Mouse (Mus musculus) c-Kit-positive CD71-positive TER-119-positive erythroid progenitor cells, embryonic 14.5 days (primary cell): ENCODE results near the gene Ccdc57.
"Not testable (repeated sequence)": the region's sequence is repeated elsewhere in the genome, so short reads cannot be mapped to it uniquely, and the experiment has no call there.

Experiments
- DNase-seq: peaks from one replicate; pipeline ENCODE4 v3.0.0-alpha.2; 2013; ENCODE audit warnings: low spot score

Gene Ccdc57

DNA sequence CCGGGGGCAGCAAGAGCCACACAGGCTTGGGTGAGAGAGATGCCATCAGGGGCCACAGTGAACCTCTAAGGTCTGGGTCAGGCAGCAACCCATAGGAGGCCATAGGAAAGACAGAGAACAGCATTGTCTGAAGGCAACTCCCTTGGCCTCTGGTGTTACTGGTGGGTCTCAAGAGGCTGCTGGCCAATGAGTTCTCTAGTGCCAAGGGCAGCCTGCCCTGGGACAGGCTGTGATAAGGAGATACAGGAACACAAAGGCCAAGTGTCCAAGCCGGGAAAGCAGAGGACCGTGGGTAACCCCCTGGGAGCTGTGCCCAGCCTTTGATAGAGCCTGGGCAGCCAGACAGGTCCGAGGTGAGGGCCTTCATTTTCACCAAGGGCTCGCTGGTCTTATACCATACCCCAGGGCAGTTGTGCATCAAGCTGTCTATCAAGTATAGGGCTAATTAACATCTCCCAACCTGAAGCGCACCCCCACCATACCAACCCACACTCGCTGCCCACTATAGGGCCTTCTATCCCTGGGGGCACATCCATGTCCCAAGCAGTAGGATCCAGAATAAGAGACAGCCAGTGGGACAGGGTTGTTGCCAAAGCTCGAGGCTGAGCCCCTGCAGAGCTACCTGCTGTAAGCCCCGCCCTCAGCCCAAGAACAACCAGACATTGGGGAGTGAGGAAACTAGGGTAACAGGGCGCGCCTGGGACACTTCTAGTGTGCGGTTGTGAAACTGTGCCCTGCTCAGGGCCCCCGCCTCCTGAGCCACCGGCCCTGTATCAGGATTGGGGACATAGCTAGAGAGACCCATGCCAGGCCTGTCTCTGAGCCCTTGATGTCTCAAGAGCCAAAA is 111.4 kb downstream of the Ccdc57 start:
- no peak for DNase-seq

DNA sequence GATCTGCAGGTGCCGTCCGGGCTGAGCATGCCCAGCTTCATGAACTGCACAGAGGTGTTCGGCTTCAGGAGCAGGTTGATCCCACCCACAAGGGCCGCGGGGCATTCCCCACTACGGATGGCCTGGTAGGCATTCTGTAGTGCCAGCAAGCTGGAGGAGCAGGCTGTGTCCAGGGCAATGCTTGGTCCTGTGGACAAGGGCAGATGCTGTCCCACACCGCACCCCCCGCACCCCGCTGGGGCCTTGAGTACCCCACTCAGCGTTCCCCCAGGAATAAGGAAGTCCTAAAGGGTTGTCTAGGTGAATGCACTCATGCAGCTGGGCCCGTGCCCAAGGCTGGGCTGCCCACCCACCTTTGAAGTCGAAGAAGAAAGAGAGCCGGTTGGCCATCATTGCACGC is 112.1 kb downstream of the Ccdc57 start:
- no peak for DNase-seq

DNA sequence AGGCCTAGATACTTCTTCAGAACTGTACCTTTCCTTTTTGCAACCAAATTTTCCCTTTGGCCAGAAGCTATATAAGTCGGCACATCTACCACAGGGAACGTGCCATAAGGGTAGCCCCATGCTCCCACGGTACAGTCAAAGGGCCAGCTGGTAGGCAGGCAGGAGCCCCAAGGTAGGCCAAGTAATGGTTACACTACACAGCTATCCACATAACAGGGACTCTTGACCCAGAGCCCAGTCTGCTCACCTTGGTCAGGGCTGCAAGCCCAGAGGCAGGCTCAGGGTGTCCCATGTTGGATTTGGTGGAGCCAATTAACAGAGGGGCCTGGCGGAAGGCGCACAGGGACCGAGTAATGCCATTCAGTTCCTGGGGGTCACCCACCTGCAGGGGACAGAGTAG is 113.1 kb downstream of the Ccdc57 start:
- no peak for DNase-seq

DNA sequence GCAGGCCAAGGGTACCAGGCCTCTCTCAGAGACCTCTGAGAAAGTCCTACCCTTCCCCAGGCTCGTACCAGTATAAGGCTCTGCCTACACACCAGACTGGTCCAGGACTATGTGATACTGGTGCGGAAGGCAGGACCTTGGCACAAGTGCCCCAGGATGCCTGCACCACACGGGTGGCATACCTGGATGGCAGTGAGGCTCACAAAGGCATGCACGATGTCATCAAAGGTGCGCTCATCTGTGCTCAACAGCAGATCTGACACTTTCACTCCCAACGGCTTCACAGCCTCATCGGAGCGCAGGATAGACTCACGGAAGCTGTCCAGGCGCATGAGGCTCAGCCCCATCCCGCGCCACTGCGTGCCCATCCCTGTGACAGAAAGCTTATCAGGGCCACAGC is 114.4 kb downstream of the Ccdc57 start:
- DNase-seq = no peak

DNA sequence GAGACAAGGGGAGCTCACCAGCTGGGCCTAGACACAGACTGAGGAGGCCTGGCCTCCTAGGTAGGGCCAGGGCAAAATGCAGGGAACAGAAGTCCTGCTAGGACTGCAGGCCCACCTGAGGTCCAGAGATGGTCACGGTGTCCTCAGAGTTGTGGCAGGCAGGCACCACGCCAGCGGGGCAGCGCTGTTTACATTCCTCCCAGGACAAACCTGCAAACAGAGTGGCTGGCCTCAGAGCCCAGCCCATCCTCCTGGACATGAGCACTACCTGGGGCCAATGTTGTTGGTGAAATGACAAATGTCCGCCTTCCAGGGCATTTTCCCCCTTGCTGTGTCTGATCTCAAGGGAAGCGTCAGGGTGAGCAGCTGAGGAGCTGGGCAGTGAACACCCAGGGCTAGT is 115.3 kb downstream of the Ccdc57 start:
- DNase-seq = no peak

DNA sequence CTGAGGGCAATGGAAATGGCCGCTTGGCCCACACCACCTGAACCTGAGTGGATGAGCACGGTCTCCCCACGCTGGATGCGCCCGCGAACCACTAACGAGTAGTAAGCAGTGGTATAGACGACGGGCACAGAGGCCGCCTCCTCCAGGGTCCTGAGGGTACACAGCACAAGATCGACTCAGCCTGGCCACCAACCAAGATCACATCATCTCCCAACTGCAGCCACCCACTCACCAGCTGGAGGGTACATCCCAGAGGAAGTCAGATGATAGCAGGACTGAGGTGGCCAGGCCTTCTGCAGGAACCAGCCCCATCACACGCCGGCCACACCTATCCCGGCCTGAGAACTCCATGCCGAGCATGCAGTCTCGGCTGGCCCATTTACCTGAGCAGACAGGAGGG is 120.6 kb downstream of the Ccdc57 start:
- no peak for DNase-seq

DNA sequence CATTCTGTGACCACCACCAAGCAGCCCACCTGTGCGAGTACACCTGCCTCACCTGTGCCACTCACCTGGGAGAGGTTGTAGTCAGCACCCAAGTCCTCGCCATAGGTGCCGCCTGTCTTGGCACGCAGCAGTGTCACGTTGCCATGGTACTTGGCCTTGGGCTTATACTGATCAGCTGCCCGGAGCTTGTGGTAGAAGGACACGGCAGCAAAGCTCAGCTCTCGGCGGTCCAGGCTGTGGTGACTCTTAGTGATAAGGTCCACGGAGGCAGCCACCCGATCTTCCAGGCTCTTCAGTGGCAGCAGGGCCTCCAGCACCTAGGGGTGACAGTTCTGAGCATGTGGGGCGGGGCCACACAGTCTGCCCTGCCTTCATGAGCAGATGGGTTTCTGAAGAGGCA is 124.7 kb downstream of the Ccdc57 start:
- DNase-seq = no peak

DNA sequence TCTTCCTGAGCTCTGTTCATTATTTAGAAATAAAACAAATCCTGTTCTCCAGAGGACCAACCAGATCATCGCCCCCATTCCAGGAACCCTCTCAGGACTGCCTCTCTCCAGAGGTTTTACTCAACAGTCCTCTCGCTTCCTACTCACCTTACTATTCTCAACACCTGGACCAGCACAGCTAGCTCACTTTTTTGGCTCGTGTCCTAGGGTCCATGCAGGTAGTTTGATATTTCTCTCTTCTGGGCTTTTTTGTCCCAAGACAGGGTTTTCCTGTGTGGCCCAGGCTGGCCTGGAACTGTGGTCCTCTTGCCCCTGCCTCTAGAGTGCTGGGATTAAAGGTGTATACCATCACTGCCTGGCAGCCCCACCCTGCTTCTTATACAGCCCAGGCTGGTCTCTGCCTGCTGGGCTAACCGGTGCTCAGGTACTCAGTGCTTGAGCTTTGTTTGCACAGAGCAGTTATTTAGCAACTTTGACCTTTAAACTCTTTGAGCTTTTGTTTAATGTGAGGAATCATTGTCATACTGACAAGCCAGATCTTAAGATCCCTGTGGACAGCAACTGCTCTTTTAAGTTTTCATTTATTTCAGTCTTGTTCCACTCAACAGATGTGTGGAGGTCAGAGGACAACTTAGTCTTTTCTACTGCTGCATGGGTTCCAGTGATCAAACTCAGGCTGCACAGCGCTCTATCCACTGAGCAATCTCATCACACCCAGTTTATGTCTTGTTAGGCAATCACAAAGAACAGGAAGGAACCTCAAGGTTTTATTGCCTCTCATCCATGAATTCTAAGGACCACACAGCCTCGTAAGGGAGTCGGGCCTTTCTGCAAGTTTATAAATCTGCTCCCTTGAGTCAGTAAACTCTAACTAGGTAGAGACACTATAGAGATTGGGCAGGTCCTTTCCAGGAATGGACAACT is 127.0 kb downstream of the Ccdc57 start:
- DNase-seq = no peak

DNA sequence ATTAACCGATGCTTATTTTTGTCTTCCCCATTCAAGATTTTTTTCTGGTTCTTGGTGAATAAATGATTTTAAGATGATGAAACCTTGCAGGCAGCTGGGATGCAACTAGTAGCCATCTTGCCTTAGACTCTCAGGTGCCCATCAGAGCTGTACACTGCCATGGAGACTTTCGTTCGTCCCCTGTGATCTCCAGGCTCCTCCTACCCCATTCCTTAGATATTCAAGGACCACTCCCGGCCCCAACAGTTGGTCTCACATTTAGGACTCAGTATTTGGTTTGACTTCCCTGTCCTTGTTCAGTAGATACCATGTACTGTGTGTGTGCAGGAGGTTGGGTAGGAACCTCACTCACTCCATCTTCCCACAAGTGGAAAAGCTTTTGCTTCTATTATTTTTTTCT is 127.9 kb downstream of the Ccdc57 start:
- no peak for DNase-seq

DNA sequence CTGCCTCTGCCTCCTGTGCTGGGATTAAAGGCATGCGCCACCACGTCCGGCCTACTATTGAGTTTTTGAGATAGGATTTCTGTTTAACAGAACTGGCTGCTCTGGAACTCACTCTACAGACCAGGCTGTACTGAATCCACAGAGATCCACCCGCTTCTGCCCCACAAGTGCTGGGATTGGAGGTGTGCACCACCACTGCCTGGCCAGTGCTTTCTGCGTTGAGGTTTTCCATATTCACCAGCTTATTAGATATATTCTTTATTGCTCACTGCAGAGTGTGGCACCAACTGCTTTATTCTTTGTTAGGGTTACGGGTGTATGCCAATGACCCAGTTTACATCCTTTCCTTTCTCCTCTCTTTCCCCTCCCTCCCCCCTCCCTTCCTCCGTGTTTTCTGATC is 128.4 kb downstream of the Ccdc57 start:
- DNase-seq = no peak

DNA sequence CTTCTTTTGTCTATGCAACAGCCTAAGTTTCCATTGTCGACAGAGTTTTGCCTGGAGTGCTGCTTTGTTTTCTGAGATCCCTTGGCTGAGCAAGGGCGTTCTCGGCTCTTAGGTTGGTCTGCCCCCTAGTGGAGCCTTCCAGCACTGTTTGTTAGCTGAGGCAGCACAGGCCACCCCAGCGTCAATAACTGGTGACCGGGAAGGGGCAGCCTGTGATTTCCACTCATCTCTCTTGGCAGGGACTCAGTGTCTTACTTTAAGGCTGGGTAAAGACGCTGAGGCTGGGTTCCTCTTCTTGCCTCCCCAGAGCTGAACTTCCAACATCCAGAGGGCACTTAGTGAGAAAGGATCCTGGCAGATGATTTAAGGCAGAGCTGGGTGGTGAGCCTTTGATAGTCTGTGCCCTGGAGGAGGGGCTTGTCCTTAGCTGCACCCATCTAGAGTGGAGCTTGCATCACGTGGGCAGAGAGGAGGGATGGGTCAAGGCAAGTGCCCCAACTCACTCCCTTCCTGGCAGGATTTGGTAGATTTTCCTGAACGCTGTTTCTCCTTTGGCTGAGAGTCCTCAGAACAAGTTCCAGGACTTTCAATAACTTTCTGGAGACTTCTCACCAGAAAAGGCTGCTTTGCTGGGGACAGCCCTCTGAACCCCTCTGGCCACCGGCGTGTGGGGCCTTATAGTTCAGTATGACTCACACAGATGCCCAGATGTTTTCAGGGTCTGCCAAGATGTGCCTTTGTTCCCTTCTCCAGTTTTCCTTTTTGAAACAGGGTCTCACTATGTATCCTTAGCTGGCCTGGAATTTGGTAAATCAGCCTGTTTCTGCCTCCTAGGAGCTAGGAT is 132.4 kb downstream of the Ccdc57 start:
- peak; percentile 83 for DNase-seq

DNA sequence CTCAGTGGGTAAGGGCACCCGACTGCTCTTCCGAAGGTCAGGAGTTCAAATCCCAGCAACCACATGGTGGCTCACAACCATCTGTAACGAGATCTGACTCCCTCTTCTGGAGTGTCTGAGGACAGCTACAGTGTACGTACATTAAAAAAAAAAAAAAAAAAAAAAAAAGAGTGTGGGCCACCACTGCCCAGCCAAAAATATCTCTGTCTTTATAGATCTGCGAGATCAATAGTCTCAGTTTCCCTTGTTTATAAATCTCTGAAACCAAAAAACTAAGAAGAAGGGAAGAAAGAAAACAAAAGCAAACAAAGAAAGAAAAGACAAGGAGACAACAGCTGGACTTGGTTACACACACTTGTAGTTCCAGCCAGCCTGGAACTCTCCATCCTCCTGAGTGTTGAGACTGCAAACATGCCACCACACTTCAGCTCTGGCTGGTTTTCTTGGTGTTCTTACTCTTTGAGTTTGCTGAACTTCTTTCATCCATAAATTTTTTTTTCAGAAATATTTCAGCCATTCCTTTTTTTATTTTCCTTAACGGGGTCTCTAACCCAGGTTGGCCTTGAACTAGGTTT is 133.3 kb downstream of the Ccdc57 start:
- no peak for DNase-seq

DNA sequence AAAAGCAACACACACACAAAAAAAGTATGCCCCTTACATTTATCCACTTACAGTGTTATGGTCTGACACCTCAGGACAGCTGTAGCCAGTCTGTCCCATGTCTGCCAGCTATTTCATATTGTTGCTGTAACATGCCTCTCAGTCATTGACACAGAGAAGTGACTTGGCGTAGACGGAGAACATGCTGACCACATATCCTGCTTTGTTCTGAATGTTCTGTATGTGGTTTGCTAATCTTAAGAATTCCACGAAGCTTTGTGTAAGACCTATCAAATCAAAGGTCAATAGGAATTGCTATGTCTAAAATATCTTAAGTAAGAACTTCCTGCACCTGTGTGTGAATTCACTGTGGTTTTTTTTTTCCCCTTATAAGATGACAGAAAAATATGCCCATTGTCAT is 134.4 kb downstream of the Ccdc57 start:
- no peak for DNase-seq

DNA sequence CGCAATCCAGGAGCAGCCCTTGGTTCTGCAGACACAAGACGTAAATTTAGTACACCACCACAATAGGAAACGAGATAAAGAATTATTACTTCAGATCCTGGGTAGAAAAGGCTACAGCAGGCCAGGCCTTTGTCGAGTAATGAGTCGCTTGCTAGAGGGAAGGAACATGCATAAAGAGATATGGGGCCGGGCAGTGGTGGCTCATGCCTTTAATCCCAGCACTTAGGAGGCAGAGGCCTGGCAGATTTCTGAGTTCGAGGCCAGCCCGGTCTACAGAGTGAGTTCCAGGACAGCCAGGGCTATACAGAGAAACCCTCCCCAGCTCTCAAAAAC is 136.1 kb downstream of the Ccdc57 start:
- no peak for DNase-seq

DNA sequence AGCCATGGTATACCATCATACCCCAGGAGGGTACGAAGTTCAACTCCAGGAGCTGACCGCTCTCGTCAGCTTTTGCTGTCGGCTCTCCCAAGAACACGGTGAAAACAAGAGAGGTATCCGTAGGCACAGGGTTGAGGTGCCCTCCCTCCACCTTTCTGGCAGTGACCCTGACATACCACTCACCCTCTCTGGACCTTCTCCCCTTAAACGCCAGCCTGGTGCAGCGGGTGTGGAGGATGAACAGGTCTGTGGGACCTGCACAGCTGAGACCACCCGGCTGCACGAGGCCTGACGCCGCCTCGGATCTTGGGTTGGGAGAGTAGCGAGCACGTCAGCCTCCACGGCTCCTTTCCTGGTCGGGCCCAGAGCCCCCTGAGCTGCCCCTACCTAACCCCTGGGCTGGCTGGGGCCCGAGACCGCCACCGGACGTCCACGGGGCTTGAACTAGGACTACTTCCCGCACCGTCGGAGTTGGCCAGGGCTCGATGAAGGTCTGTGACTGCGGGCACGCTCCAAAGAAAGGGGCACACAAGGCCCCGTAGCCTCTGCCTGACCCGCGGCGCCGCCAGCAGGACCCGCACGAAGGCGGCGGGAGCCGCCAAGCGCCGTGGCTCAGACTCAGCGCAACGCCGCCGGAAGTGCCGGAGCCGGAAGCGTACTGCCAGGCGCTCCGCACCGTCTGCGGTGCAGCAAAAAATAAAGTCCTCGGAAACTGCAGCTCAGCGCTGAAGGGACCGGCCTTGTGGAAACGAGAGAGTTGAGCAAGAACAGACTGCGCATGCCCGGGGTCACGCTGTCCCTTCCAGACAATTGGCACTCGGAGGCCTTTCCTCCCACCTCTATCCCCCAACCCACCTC is 136.7 kb downstream of the Ccdc57 start, which contains the start of gene Dus1l:
Gene Dus1l, minus strand, starts transcription at position 648 of the 858 bp plus-strand sequence.
- peak; percentile 97 for DNase-seq

DNA sequence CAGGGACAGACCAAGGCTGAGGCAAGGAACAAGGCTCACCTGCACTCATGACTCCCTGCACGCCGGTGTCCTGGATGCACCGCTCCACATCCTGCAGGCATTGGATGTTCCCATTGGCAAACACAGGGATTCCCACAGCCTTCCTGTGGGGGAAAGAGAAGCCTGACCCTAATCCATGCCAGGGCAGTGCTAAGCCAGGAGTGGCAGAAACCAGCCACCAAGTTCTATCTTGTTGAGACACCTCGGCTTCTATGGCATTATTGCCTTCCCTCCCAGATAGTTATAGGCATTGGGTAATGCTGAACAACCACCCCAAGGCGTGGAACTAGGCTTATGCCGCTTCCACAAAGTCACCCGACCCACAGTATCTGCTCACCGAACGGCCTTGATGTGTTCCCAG is 140.0 kb downstream of the Ccdc57 start:
- no peak for DNase-seq

DNA sequence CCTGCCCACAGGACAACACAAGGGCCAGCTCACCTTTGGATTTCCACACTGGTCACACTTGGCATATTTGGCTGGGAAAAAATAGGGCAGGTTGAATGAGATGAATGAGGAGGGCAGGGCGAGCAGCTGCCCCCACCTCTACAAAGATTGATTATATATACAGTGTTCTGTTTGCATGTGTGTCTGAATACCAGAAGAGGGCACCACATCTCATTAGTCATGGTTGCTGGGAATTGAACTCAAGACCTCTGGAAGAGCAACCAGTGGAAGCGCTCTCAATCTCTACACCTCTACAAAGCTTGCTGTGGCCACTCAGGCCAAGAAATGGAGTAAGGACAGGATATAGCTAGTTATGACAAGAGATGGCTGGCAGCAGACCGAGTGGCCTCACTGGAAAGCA is 142.9 kb downstream of the Ccdc57 start:
- DNase-seq = no peak

DNA sequence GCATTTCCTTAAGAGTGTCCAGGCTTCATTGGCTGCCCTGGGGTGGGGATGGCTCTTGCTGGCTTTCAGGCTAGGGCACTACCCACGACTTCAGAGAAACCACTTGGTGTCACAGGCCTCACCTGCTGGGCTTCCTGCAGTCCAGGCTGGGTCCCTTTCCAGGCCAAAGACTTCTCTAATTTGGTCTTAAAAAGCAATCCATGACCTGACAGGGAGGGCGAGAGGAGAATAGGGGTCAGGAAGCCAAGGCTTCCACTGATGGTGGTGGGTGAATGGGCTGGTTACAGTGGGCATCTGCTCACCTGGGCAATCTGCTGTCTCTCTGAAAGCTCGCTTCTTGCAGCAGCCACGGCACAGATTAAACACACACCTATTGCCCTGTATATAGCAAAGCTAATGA is 143.3 kb downstream of the Ccdc57 start:
- no peak for DNase-seq

DNA sequence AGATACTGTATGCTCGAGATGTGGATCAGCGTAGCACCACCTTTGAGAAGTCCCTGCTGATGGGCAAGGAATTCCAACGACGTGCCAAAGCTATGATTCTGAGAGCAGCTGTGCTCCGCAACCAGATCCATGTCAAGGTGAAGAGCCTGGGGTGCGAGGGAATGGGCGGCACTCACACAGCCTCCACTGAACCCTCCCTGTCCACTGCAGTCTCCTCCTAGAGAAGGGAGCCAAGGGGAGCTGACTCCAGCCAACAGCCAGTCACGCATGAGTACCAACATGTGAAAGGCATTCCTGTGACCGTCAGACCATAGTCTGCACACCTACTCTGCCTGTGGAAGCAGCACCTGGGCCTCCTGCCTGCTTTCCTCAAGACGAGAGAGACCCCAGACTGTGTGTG is 144.2 kb downstream of the Ccdc57 start:
- not testable (repeated sequence) for DNase-seq

DNA sequence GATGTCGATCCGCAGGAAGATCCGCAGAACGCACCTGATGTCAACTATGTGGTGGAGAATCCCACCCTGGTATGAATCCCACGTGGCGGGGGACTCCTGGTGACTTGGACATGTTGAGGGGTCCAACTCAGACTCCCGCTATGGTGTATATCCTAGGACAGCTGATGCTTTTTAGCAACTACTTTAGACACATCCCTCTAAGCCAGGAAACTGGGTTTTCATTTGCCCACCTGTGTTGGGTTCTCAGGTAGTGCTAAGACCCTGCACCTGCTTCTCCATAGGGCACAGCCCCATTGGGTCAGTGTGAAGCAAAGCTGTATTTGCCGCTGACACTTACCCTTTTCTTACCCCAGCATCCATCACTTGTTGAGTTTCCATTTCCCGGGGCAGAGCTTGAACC is 147.5 kb downstream of the Ccdc57 start:
- DNase-seq = no peak
